Mouse (Mus musculus): Measurements from ENCODE around the gene Tfpi2. TPM values are rescaled to one million over a fixed set of nuclear protein-coding genes. Genes with fewer than 3 reads are reported as not detected.

The Tfpi2 gene
- polyA plus RNA-seq, 1 experiment from 2014 or later = 2.5 TPM

DNA sequence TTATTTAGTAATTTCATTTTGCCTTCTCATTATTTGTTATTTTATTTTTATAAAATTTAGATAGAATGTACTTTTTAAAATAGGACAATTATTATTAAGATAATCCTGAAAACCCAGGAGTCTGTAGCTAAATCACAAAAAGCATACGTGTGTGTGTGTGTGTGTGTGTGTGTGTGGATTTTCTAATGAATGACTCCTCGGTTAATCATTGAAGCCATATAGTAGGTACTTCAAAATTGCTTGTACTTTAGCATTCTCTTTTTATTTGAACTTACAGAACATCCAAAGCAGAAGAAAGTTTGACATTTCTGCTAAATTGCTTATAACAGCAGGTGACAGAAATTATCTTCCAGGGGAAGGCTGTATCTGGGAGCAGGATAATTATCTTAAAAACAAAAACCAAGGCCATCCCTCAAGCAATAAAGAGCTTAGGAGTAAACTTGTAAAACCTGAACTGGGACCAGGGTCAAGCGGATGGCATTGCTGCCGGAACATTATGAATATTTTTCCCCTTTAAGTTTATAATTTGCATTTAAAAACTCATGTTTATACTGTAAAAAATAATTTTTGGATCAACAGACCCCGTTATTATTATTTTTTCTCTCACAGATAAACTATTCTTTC, 5.9 kb downstream of the Tfpi2 start:
- H3K4me1 ChIP-seq = no peaks in the 10 kb centered on the region
- 81% methylated on average over 5 of the region's 5 CpGs for WGBS
- H3K9me3 ChIP-seq = no peaks in the 10 kb centered on the region
- no peaks in the 10 kb centered on the region for H3K27me3 ChIP-seq
- H3K27ac ChIP-seq = no peak overlapping the region
- no peaks in the 10 kb centered on the region for H3K36me3 ChIP-seq
- ATAC-seq (ENCODE audit: insufficient number of reproducible peaks, low FRiP score, low TSS enrichment, low read depth) = no peak
- H3K9ac ChIP-seq = no peak overlapping the region
- H3K4me2 ChIP-seq = no peak overlapping the region
- no peak overlapping the region for H3K4me3 ChIP-seq

DNA sequence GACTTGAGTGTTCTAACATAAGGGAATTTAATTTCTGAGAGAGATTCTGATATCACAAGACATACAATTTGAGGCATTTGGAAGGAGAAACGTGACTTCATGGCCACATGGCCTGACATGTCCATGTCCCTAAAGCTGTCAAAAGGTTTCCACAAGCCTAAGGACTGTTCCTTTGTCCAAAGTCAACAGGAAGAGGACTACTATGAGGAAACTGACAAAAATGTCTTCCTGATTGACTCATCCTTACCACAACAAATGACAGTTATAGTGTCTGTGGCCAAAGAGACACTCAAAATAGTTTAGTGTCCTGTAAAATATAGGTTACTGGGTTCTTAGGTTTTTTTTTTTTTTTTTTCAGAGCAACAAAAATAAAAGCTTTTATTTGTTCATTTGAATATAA, 15.0 kb downstream of the Tfpi2 start:
- Histone ChIP-seq H3K27me3 (no peaks in the 10 kb centered on the region), H3K36me3 (no peaks in the 10 kb centered on the region), H3K9me3 (no peaks in the 10 kb centered on the region), H3K4me1 (no peaks in the 10 kb centered on the region), H3K9ac (no peak overlapping the region), H3K4me2 (no peak overlapping the region), H3K4me3 (no peak overlapping the region), H3K27ac (no peak overlapping the region)
- no peak for ATAC-seq (ENCODE audit: insufficient number of reproducible peaks, low FRiP score, low TSS enrichment, low read depth)
- WGBS = 77% methylated on average over 1 of the region's 1 CpGs

DNA sequence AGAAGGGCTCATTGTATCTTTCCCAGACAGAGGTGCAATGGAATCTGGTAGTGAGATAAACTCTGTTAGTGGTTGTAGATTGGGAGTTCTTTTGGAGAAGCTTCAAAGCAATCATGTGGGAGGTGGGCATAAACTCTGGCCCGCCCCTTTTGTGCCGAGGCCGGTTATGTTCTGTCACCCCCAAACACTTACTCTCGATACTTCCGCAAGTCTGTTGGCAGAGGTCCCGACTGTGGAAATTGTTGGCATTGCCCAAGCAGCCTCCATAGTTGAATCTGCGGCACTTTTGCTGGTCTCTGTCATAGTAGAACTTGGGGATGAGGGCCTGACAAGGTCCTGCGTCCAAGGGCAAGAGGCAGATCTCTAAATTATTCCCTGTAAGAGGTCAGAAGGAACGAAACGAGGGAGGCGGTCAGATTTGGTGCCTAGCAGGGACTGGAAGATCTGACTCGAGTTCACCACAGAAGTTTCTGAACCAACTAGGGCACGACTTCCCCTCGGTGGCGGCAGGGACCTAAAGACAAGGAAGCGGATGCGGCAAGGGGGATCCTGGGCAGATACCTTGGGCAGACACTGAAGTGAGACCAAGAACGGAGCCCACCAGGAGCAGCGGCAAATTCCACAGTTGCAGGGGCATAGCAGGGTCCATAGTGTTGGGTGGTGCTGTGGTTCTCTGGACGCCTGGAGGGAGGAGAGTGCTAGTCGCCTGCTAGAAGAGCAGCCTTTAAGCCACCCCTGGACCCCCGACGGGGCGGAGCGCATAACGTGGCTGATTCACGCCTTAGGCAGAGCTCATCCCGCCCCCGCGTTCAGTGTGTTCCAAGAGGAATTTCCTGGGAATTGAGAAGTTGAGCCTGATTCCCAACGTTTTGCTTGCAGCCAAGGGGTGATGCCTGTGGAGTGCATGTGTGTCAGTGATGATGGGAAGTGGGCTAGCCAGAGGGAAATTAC, 20.8 kb downstream of the Tfpi2 start:
- no peaks in the 10 kb centered on the region for H3K27me3 ChIP-seq
- no peaks in the 10 kb centered on the region for H3K4me1 ChIP-seq
- ATAC-seq (ENCODE audit: insufficient number of reproducible peaks, low FRiP score, low TSS enrichment, low read depth) = no peak
- peak overlapping the region; percentile 49 for H3K4me2 ChIP-seq
- H3K9ac ChIP-seq = no peak overlapping the region
- H3K9me3 ChIP-seq = no peaks in the 10 kb centered on the region
- WGBS = 20% methylated on average over 31 of the region's 31 CpGs
- H3K36me3 ChIP-seq = no peaks in the 10 kb centered on the region
- no peak overlapping the region for H3K27ac ChIP-seq
- peak overlapping the region; percentile 31 for H3K4me3 ChIP-seq

DNA sequence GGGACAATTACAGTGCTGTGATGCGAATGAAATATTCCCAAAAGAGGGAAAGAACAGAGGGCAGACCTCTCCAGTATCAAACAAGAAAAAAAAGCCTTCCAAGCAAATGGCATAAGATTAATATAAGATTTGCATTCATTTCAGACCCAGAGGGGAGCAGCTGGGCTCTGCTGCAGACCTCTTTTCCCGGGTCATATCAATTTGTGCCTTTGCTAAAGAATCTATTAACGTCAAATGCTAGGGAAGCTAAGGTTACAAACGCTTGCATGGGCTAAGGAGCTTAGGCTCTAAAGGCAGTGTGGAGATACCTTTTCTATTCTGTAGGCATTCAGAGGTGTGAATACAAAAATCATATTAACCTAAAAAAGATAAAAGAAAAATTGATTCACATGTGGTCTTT, 33.8 kb downstream of the Tfpi2 start:
- no peak overlapping the region for H3K9ac ChIP-seq
- H3K9me3 ChIP-seq = no peaks in the 10 kb centered on the region
- no peak overlapping the region for H3K4me2 ChIP-seq
- no peaks in the 10 kb centered on the region for H3K27me3 ChIP-seq
- 61% methylated on average over 4 of the region's 4 CpGs for WGBS
- H3K36me3 ChIP-seq = no peaks in the 10 kb centered on the region
- no peak overlapping the region for H3K27ac ChIP-seq
- H3K4me1 ChIP-seq = no peaks in the 10 kb centered on the region
- no peak overlapping the region for H3K4me3 ChIP-seq
- no peak for ATAC-seq (ENCODE audit: insufficient number of reproducible peaks, low FRiP score, low TSS enrichment, low read depth)

DNA sequence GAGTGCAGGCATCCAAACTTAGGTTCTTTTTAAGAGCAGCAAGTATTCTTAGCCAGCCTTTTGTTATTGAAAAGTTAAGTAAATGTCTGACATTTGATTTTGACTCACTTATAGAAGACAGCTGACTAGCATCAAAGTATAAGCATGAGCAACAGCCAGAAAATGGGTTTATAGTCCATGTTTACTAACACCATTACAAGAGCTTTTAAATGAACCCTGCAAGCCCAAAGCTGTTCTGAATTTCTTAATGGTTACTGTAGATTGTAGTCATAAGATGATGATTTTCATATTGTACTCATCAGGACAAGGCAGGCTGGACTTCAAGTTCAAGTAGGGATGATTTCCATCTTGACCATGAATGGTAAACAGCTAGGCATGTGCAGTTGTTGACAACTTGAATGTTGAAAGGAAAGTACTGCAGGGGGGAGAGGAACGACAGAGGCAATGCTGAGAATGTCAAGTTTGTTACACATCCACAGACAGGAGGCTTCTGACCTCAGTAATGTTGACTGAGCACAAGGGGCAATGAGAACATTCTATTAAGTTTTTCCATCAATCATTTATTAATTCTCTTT, 52.5 kb downstream of the Tfpi2 start:
- WGBS = 67% methylated on average over 1 of the region's 1 CpGs
- H3K27me3 ChIP-seq = no peaks in the 10 kb centered on the region
- no peak for ATAC-seq (ENCODE audit: insufficient number of reproducible peaks, low FRiP score, low TSS enrichment, low read depth)

DNA sequence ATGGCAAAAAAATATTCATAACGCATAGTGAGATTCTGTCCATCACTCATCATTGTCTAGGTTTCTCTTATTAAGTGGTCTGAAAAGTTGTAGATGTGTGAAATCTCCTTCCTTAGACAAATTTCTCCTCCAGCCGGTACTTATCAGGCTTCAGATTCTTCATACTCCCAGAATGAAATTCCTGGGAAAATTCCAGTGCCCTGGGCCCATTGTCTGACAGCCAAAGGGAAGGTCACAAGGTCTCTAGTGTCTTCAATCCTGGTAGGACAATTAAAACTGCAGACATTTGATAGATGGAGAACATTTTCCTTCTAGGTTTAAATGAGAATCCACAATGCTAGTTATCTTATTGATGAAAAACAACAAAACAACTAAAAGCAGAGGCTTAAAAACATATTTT, 53.1 kb downstream of the Tfpi2 start:
- no peaks in the 10 kb centered on the region for H3K9me3 ChIP-seq
- WGBS = 68% methylated on average over 2 of the region's 2 CpGs

More for the DNA sequence above, 52.5 kb downstream of the Tfpi2 start:
- H3K4me1 ChIP-seq = no peaks in the 10 kb centered on the region
- H3K4me2 ChIP-seq = no peak overlapping the region
- no peak overlapping the region for H3K4me3 ChIP-seq
- H3K27ac ChIP-seq = no peak overlapping the region
- no peaks in the 10 kb centered on the region for H3K36me3 ChIP-seq
- H3K9me3 ChIP-seq = no peaks in the 10 kb centered on the region
- H3K9ac ChIP-seq = no peak overlapping the region

DNA sequence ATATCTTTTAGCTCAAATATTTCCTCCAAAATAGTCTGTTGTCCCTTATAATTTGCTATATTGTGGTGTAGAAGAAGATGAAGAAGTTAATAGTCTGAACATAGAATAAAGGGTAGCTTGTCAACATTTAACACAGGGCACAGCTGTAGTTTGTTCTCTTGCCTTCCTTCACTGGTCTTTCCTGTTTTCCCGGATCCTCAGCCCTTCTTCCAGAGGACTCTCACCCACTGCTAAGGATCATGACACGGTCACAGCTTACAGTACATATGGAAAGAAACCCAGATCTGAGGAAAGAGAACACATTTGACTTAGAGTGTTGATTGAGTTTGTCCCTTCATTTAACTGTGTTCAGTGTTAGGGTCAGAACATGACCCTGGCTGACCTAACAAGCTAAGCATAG, 53.7 kb downstream of the Tfpi2 start:
- Histone ChIP-seq H3K9me3 (no peaks in the 10 kb centered on the region), H3K4me1 (no peaks in the 10 kb centered on the region), H3K4me2 (no peak overlapping the region), H3K4me3 (no peak overlapping the region), H3K27me3 (no peaks in the 10 kb centered on the region), H3K9ac (no peak overlapping the region), H3K36me3 (no peaks in the 10 kb centered on the region), H3K27ac (no peak overlapping the region)
- WGBS = 49% methylated on average over 2 of the region's 2 CpGs
- ATAC-seq (ENCODE audit: insufficient number of reproducible peaks, low FRiP score, low TSS enrichment, low read depth) = no peak

More for the DNA sequence above, 53.1 kb downstream of the Tfpi2 start:
- no peaks in the 10 kb centered on the region for H3K27me3 ChIP-seq
- H3K36me3 ChIP-seq = no peaks in the 10 kb centered on the region
- H3K9ac ChIP-seq = no peak overlapping the region
- no peak for ATAC-seq (ENCODE audit: insufficient number of reproducible peaks, low FRiP score, low TSS enrichment, low read depth)
- no peak overlapping the region for H3K4me3 ChIP-seq
- no peaks in the 10 kb centered on the region for H3K4me1 ChIP-seq
- no peak overlapping the region for H3K27ac ChIP-seq
- H3K4me2 ChIP-seq = no peak overlapping the region

DNA sequence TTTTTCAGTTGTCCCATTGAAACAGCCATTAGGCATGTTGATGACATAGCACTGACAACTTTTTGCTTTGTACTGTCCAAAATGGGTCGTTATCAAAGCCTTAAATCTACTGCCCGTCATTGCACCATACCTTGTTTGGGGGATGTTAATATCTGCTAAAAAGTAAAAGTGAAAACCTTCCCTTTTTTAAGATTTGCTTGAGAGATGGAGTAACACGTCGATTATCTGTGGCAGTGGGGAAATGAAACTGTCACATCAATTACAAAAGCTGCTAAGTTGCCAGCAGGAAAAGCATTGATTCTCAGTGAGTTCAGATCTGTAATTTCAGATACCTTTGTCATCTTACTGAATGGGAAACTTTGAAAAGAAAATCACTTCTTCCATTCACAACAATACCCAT, 62.6 kb downstream of the Tfpi2 start:
- no peak overlapping the region for H3K4me3 ChIP-seq
- H3K9ac ChIP-seq = no peak overlapping the region
- 69% methylated on average over 4 of the region's 4 CpGs for WGBS
- H3K36me3 ChIP-seq = no peaks in the 10 kb centered on the region
- no peak overlapping the region for H3K27ac ChIP-seq
- no peaks in the 10 kb centered on the region for H3K9me3 ChIP-seq
- H3K4me2 ChIP-seq = no peak overlapping the region
- no peaks in the 10 kb centered on the region for H3K4me1 ChIP-seq
- H3K27me3 ChIP-seq = no peaks in the 10 kb centered on the region
- no peak for ATAC-seq (ENCODE audit: insufficient number of reproducible peaks, low FRiP score, low TSS enrichment, low read depth)

DNA sequence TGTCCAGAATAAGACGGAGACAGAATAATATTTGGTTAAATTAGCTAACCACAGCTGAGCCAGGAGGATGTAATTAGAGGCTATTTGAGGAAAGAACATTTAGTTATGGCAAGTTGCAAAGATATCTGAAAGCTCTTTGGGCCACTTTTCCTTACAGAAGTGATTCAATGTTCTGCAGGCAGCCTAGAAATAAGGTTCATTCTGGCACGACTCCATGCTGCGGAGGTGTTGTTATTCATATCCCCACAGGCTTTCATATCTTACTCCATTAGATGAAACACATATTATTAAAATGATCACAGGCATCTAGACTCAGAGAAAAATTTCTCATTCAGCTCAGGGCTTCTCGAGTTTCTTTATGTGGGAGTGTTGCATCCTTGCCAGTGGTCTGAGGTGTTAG, 65.8 kb downstream of the Tfpi2 start:
- H3K27ac ChIP-seq = no peak overlapping the region
- H3K36me3 ChIP-seq = no peaks in the 10 kb centered on the region
- no peaks in the 10 kb centered on the region for H3K27me3 ChIP-seq
- no peaks in the 10 kb centered on the region for H3K9me3 ChIP-seq
- H3K4me2 ChIP-seq = no peak overlapping the region
- no peak overlapping the region for H3K4me3 ChIP-seq
- WGBS = 66% methylated on average over 4 of the region's 4 CpGs
- no peaks in the 10 kb centered on the region for H3K4me1 ChIP-seq
- no peak overlapping the region for H3K9ac ChIP-seq
- ATAC-seq (ENCODE audit: insufficient number of reproducible peaks, low FRiP score, low TSS enrichment, low read depth) = no peak

DNA sequence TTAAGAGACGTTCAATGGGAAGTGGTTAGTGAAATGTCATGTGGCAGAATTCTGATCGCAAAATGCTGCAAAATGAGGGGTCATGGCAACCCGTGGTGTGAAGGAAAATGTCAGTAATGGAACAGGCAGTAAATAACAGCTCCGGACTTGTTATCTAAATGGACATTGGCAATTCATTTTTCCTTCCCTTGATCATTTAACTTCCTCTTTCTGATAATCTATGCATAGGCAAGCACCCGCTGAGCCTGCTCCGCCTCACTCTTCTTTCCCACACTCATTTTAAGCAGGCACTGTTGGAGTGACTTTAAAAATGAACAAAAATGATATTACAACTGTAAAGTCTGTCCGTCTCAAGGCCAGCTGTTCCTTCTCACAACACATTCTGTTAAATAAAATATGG, 72.7 kb downstream of the Tfpi2 start:
- ATAC-seq (ENCODE audit: insufficient number of reproducible peaks, low FRiP score, low TSS enrichment, low read depth) = no peak
- H3K27ac ChIP-seq = no peak overlapping the region
- WGBS = 24% methylated on average over 7 of the region's 7 CpGs

More for the DNA sequence above, 72.7 kb downstream of the Tfpi2 start:
- Histone ChIP-seq H3K9ac (no peak overlapping the region), H3K4me3 (no peak overlapping the region), H3K4me1 (no peaks in the 10 kb centered on the region), H3K4me2 (no peak overlapping the region), H3K36me3 (no peaks in the 10 kb centered on the region), H3K9me3 (no peaks in the 10 kb centered on the region), H3K27me3 (no peaks in the 10 kb centered on the region)

Data from limb, embryonic 15.5 days (tissue).